Mouse (Mus musculus): Measurements from ENCODE around the gene Rem2.

DNA sequence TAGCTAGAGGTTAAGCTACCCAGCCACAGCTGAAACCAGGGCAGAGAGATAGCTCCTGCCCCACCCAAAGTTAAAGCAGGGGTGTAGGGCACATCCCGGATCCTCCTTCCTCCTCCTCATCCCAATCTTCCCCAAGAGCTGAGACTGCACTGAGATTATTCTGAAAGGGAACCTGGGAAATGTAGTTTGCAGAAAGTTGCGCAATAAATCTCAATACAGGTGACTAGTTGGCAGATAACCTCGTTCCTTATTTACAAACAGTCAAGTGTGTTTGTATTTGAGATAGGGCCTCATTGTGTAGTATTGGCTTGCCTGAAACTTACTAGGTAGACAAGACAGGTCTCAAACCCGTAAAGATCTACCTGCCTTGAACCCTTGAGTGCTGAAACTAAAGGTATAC is 13.8 kb upstream of the Rem2 start:
- TF ChIP-seq POLR2A (IDR thresholded peaks at IDR 0.05; ENCODE audit: borderline replicate concordance, low read depth, low read length) (no peak), CTCF (IDR thresholded peaks at IDR 0.05; ENCODE audit: low read depth, low read length) (no peak)
